Mouse (Mus musculus): ENCODE measurements at regions not wholly inside any gene's neighbourhood (a gene's known extent, or its start where the extent isn't known, plus 50 kb on each side); places are given as distances from the start of the nearest gene placed in this dataset.

- no peak for DNase-seq (ENCODE audit: low spot score)
These were observed 261.1 kb upstream of the Ccdc54 start for GRCm38 (mm10) chr16:50852081-50852480.

GRCm38 (mm10) chr16:50847693-50848092 lies 256.7 kb upstream of the Ccdc54 start:
- DNase-seq (ENCODE audit: low spot score), result no peak

- DNase-seq (ENCODE audit: low spot score), result no peak
These were observed 255.6 kb upstream of the Ccdc54 start for GRCm38 (mm10) chr16:50846505-50846904.

DNA sequence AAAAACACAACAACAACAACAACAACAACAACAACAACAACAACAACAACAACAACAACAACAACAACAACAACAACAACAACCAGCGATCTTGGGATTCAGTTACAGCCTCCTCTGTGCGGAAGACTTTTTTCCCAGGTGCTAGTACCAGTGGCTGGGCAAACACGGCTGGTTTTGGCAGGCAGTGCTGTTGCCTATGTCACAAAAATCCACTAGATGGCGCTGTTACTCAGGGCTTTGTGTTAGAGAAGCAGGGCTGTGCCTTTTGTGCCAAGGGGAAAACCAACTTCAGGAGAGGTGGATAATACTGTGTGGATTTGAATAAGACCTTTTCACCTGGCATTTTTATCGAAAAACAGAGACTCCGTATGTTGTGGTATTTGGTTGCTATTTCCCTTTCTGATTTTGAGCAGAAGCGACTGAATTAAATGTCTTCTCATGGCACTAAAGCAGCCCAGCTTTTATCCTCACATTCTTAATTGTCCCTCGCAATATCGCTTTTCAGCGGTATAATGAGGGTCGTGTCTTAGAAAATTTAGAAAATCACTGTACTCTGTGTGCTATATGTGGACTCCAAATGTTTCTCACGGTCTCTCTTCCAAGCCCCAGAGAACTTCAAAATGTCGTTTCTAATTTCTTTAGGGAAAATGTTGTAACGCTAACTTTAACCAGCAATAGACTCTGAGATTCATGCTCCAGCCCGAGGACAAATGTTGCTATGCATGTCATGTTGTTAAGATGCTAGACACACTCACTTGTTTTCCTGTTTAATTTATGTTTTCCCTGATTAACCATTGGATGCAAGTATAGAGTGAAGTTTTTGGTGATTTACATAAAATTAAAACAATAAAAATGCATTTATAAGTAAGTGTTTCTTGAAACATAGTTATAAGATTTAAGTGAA lies 251.0 kb upstream of the Ccdc54 start:
- DNase-seq (ENCODE audit: low spot score), result peak; percentile 82

DNA sequence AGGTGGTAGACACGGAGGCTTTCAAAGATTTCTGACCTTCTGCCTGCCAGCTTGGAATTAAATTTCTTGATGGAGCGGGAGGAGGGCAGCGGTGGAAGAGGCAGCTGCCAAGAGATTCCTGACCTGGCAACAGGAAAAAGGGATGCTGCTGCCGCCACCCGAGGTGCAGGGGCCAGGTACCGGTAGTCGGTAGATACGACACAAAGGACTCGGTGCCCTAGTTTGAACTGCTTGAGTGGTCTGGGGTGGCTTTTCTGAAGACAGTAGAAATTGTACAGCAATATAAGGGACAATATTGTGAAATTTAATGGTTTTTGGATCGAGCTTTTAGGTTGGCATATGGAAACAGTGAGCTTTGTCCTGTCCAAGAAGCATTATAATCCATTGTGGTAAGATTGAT lies 250.3 kb upstream of the Ccdc54 start:
- no peak for DNase-seq (ENCODE audit: low spot score)

DNA sequence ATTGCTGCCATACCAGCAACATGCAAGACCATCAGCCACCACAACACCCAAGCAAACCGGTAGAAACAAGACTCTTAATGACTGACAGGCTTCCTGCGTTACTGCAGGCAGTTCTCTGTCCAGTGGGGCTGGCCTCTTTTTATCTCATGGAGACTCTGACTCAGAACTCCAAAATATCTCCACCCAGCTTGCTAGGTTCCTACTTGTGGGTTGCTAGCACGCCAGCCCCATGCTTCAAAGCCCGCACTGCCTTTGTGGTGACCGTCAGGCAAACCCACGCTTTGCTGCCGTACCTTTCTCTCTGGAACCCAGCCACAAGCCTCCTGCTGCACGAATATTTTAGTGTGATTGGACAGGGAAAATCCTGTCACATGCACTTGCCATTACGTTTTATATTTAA lies 248.7 kb upstream of the Ccdc54 start:
- no peak for DNase-seq (ENCODE audit: low spot score)

DNA sequence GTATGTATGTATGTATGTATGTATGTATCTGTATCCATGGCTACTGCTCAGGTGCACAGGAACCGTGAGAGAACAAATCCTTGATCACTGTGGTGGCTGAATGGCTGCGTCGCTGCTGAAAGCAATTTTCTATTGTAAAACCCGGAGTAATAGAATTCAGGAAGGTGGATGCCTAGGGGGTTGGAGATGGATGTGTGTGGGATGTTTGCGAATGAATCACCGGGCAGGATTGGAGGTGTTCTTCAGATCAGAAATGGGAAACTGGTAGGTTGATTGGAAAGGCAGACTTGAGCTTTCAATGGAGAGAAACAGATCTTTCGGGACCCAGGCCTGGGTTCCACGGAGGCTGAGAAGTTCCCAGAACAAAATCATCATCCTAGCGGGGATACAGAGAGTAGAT lies 246.5 kb upstream of the Ccdc54 start:
- DNase-seq (ENCODE audit: low spot score), result no peak

- no peak for DNase-seq (ENCODE audit: low spot score)
These were observed 245.5 kb upstream of the Ccdc54 start for GRCm38 (mm10) chr16:50836457-50836856.

- no peak for DNase-seq (ENCODE audit: low spot score)
These were observed 242.4 kb upstream of the Ccdc54 start for GRCm38 (mm10) chr16:50833357-50833756.

GRCm38 (mm10) chr16:50822352-50822751 lies 231.4 kb upstream of the Ccdc54 start:
- DNase-seq (ENCODE audit: low spot score), result no peak

GRCm38 (mm10) chr16:50814626-50815025 lies 223.7 kb upstream of the Ccdc54 start:
- peak; percentile 13 for DNase-seq (ENCODE audit: low spot score)

GRCm38 (mm10) chr16:50799145-50799794 lies 208.3 kb upstream of the Ccdc54 start:
- DNase-seq (ENCODE audit: low spot score), result peak; percentile 42

- DNase-seq (ENCODE audit: low spot score), result no peak
These were observed 207.1 kb upstream of the Ccdc54 start for GRCm38 (mm10) chr16:50798095-50798494.

DNA sequence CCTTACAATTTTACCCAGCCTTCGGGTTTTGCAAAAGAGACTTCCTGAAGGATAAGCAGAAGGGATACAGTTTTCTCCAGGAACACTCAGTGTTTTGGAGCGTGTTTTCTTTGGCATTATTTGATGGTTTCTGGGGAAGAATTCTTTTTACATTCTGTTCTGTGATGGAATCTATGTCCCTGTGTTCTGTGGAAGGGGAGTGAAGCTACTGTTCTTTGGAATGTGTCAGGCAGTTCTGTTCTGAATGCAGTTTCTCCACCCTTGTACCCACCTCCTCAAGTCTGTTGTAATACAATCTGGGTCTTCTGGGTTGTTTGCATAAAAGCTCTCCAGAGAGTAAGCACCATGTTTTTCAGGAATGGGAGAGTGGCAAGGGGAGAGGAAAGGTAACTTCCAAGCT lies 202.0 kb upstream of the Ccdc54 start:
- DNase-seq (ENCODE audit: low spot score), result no peak

GRCm38 (mm10) chr16:50792506-50792905 lies 201.6 kb upstream of the Ccdc54 start:
- no peak for DNase-seq (ENCODE audit: low spot score)

- no peak for DNase-seq (ENCODE audit: low spot score)
These were observed 197.7 kb upstream of the Ccdc54 start for GRCm38 (mm10) chr16:50788702-50789101.

- no peak for DNase-seq (ENCODE audit: low spot score)
These were observed 195.2 kb upstream of the Ccdc54 start for GRCm38 (mm10) chr16:50786199-50786598.

DNA sequence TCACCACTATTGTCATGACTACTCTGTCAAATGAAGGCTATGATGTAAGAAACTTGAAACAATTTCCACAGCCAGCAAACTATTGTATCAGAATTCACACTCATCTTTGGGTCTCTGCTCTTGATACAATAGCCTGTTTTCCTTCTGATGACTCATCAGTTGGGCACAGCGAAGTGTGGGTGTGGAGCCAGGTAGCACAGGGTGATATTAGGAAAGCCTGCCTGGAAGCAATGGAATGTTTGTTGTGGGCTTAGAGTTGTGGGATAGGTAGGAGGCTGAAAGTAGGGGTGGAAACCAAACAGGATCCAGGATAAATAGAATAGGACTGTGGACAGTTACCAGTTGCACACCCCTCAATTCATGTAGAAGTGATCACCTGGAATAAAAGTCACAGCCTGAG lies 194.4 kb upstream of the Ccdc54 start:
- no peak for DNase-seq (ENCODE audit: low spot score)

GRCm38 (mm10) chr16:50784651-50785228 lies 193.8 kb upstream of the Ccdc54 start:
- no peak for DNase-seq (ENCODE audit: low spot score)

DNA sequence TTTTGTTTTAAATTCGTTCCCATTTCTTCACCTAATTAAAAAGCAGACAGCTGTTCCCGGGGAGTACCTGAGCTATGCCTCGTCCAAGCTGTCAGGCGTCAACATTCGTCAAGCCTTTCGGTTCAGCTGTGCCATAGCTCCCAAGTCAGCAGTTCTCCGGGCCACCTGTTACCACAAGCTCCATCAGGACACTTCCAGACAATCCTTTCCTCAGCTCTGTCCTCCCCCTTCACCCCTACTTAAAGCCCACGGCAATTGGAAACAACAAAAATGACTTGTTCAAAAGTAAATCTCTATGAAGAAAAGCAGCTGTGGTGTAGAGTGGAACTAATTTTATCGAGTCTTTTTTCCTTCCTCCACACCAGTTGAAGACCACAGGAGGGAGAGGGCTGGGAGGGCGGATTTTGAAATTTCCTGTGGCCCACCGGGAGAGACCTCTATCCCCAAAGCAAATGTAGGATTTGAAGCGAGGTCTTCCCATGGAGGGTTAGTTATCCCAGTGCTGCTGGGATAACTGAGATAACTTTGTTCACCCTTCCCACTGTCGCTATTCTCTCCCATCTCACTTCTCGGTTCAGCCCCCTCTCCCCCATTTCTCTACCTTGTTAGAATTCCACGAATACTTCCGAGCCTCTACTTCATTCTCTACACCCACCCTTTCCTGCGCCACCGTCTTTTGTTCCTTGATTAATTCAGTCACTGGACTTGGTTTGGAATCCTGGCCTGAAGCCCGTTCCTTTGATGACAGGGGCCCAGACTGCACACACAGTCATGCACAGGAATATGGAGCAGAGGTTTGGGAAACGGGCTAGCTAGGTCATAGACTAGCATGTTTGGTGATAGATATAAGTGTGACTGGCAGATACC lies 193.1 kb upstream of the Ccdc54 start:
- DNase-seq (ENCODE audit: low spot score), result no peak

DNA sequence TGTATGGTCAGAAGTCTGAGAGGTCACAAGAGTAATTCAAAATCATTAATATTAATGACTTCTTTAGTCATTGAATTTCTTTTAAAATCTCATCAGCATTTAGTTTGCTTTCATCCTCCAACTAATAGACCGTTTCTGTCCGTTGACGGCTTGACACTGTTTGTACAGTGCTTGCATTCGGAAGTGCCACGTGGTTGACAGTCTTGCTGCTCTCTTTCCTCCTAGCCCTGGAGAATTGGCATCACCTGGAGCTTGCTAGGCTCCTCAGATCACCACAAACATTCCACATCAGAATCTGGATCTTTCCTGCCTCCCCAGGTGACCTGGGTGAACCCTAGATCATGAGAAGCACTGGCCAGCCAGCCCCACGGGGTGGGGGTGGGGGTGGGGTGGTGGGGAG lies 192.3 kb upstream of the Ccdc54 start:
- DNase-seq (ENCODE audit: low spot score), result no peak
